Mouse (Mus musculus): ENCODE measurements at regions not wholly inside any gene's neighbourhood (a gene's known extent, or its start where the extent isn't known, plus 50 kb on each side); places are given as distances from the start of the nearest gene placed in this dataset.

GRCm38 (mm10) chr16:77315354-77315753 lies 286.5 kb downstream of the Gm11146 start:
- no peak for DNase-seq (ENCODE audit: low spot score)

GRCm38 (mm10) chr16:77313195-77313594 lies 288.7 kb downstream of the Gm11146 start:
- no peak for DNase-seq (ENCODE audit: low spot score)

GRCm38 (mm10) chr16:77301270-77302171 lies 288.0 kb downstream of the Usp25 start:
- DNase-seq (ENCODE audit: low spot score) = no peak

GRCm38 (mm10) chr16:77300572-77301213 lies 287.2 kb downstream of the Usp25 start:
- no peak for DNase-seq (ENCODE audit: low spot score)

- DNase-seq (ENCODE audit: low spot score) = no peak
These were observed 282.3 kb downstream of the Usp25 start for GRCm38 (mm10) chr16:77295574-77296355.

- no peak for DNase-seq (ENCODE audit: low spot score)
These were observed 278.8 kb downstream of the Usp25 start for GRCm38 (mm10) chr16:77292317-77292771.

GRCm38 (mm10) chr16:77291723-77292316 lies 278.3 kb downstream of the Usp25 start:
- no peak for DNase-seq (ENCODE audit: low spot score)

GRCm38 (mm10) chr16:77284205-77284604 lies 270.7 kb downstream of the Usp25 start:
- no peak for DNase-seq (ENCODE audit: low spot score)

GRCm38 (mm10) chr16:77279916-77280315 lies 266.4 kb downstream of the Usp25 start:
- no peak for DNase-seq (ENCODE audit: low spot score)

- no peak for DNase-seq (ENCODE audit: low spot score)
These were observed 266.0 kb downstream of the Usp25 start for GRCm38 (mm10) chr16:77279495-77279894.

- no peak for DNase-seq (ENCODE audit: low spot score)
These were observed 259.8 kb downstream of the Usp25 start for GRCm38 (mm10) chr16:77273306-77273705.

- no peak for DNase-seq (ENCODE audit: low spot score)
These were observed 255.4 kb downstream of the Usp25 start for GRCm38 (mm10) chr16:77268926-77269325.

GRCm38 (mm10) chr16:77267679-77268078 lies 254.2 kb downstream of the Usp25 start:
- no peak for DNase-seq (ENCODE audit: low spot score)

GRCm38 (mm10) chr16:77252349-77252748 lies 238.8 kb downstream of the Usp25 start:
- DNase-seq (ENCODE audit: low spot score) = no peak

GRCm38 (mm10) chr16:77251422-77251821 lies 237.9 kb downstream of the Usp25 start:
- no peak for DNase-seq (ENCODE audit: low spot score)

- DNase-seq (ENCODE audit: low spot score) = no peak
These were observed 227.4 kb downstream of the Usp25 start for GRCm38 (mm10) chr16:77240876-77241275.

GRCm38 (mm10) chr16:77239176-77239790 lies 225.8 kb downstream of the Usp25 start:
- no peak for DNase-seq (ENCODE audit: low spot score)

- DNase-seq (ENCODE audit: low spot score) = no peak
These were observed 225.1 kb downstream of the Usp25 start for GRCm38 (mm10) chr16:77238358-77239175.

GRCm38 (mm10) chr16:77237631-77238357 lies 224.3 kb downstream of the Usp25 start:
- DNase-seq (ENCODE audit: low spot score) = no peak

- no peak for DNase-seq (ENCODE audit: low spot score)
These were observed 223.7 kb downstream of the Usp25 start for GRCm38 (mm10) chr16:77237272-77237603.

All from T-cell, adult 2 months (primary cell).